8 mouse cellular contexts compared by ENCODE assay signal in the genomic region with DNA sequence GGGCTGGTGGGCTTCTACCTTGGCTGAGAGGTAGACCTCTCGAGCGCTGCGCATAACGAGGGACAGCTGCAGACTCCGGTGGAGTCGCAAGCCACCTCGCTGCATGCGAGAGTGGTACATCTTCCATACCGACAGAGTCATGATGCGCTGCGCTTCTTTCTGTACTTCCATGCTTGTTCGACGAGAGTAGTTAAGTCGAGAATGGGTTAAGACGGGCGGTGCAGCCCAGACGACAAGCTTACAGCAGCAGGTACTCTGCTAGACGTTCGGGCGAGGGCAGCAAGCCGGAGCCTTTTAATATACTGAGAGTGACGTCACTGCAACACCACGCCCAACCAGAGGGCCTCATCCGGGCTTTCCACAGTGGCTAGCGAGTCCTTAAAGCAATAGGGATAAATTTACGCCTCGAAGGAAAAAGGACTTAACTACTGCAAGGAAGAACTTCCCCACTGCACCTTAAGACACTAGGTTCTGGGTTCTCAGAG. TPM values are rescaled to one million over a fixed set of nuclear protein-coding genes. Genes with fewer than 3 reads are reported as not detected.
DNase-seq lines count a peak whose midpoint lies in the region; ATAC-seq and TF ChIP-seq lines count a peak whose summit lies in the region.

A gene (minus strand): TSS at position 272 of the 485 bp plus-strand sequence.

- no peaks in the 10 kb centered on the region for H3K9me3 ChIP-seq in G1E (replicated peaks)
- no peaks in the 10 kb centered on the region for H3K9me3 ChIP-seq in forebrain, embryonic 16.5 days (ENCODE audit: control insufficient read depth, low read length)
- no peaks in the 10 kb centered on the region for H3K9me3 ChIP-seq in neural tube, embryonic 15.5 days (replicated peaks)

- H3K9ac ChIP-seq in forebrain, embryonic 16.5 days (replicated peaks; ENCODE audit: low read depth, low read length): peak within 1 kb of the TSS; percentile 72
- H3K9ac ChIP-seq in neural tube, embryonic 15.5 days (replicated peaks): peak within 1 kb of the TSS; percentile 81

- peak within 1 kb of the TSS; percentile 83 for H3K4me3 ChIP-seq in G1E (ENCODE audit: low read depth, low read length)
- peak within 1 kb of the TSS; percentile 69 for H3K4me3 ChIP-seq in forebrain, embryonic 16.5 days (replicated peaks; ENCODE audit: low read length)
- peak within 1 kb of the TSS; percentile 85 for H3K4me3 ChIP-seq in layer of hippocampus, adult 2 months
- H3K4me3 ChIP-seq in lung, adult 2 months (replicated peaks; ENCODE audit: extremely low read depth, low read depth, low read length): peak within 1 kb of the TSS; percentile 98
- H3K4me3 ChIP-seq in neural tube, embryonic 15.5 days (replicated peaks): peak within 1 kb of the TSS; percentile 66

- ATAC-seq in G1E (ENCODE audit: extremely low read depth, insufficient number of reproducible peaks, low FRiP score, poor library complexity, severe bottlenecking): peak; percentile 46
- peak; percentile 81 for ATAC-seq in forebrain, embryonic 16.5 days
- ATAC-seq in neural tube, embryonic 15.5 days (ENCODE audit: low FRiP score): peak; percentile 80

- TF ChIP-seq CTCF in G1E (IDR thresholded peaks at IDR 0.05; ENCODE audit: low read depth, low read length): no peak
- TF ChIP-seq CTCF in layer of hippocampus, adult 2 months (conservative IDR thresholded peaks at IDR 0.05): peak; percentile 34
- TF ChIP-seq CTCF in lung, adult 2 months (IDR thresholded peaks at IDR 0.05; ENCODE audit: insufficient read depth, low read length): no peak

- DNase-seq in G1E (ENCODE audit: low spot score): peak; percentile 89
- DNase-seq in cerebellum, adult 18-20 months: peak; percentile 93 to 94
- DNase-seq in heart, postnatal 36 days: peak; percentile 96 to 98
- DNase-seq in layer of hippocampus, adult 2 months (ENCODE audit: low spot score in 2 of 2): peak; percentile 89 to 93
- DNase-seq in lung, adult 2 months: peak; percentile 95
- peak; percentile 93 for DNase-seq in testis, postnatal 10 days (ENCODE audit: low spot score)

- H3K4me1 ChIP-seq in G1E (ENCODE audit: insufficient read depth, low read depth, low read length): peaks cover 54% of the 10 kb centered on the region
- H3K4me1 ChIP-seq in forebrain, embryonic 16.5 days (replicated peaks; ENCODE audit: control insufficient read depth, insufficient read depth, low read length): peaks cover 52% of the 10 kb centered on the region
- peaks cover 11% of the 10 kb centered on the region for H3K4me1 ChIP-seq in lung, adult 2 months (ENCODE audit: control insufficient read depth, insufficient read depth, low read length)
- peaks cover 55% of the 10 kb centered on the region for H3K4me1 ChIP-seq in neural tube, embryonic 15.5 days

- H3K4me2 ChIP-seq in forebrain, embryonic 16.5 days (ENCODE audit: low read length): peak within 1 kb of the TSS; percentile 94
- H3K4me2 ChIP-seq in neural tube, embryonic 15.5 days: peak within 1 kb of the TSS; percentile 73

- peaks cover 27% of the 10 kb centered on the region for H3K36me3 ChIP-seq in G1E (replicated peaks)
- no peaks in the 10 kb centered on the region for H3K36me3 ChIP-seq in forebrain, embryonic 16.5 days (ENCODE audit: control insufficient read depth, insufficient read depth)
- H3K36me3 ChIP-seq in neural tube, embryonic 15.5 days: no peaks in the 10 kb centered on the region

- H3K27me3 ChIP-seq in G1E (ENCODE audit: insufficient read depth, low read length): no peaks in the 10 kb centered on the region
- no peaks in the 10 kb centered on the region for H3K27me3 ChIP-seq in forebrain, embryonic 16.5 days (replicated peaks; ENCODE audit: control insufficient read depth, insufficient read depth, low read length)
- H3K27me3 ChIP-seq in neural tube, embryonic 15.5 days (replicated peaks): no peaks in the 10 kb centered on the region

- intact Hi-C loops in heart, postnatal 36 days (cut with DNase I): loop anchor here (5.0 kb wide), 2 partner anchors 315 to 460 kb away; a partner anchor contains a TSS

- peak; percentile 100 for TF ChIP-seq POLR2A in lung, adult 2 months (IDR thresholded peaks at IDR 0.05; ENCODE audit: borderline replicate concordance, extremely low read depth, low read depth, low read length)

- peak within 1 kb of the TSS; percentile 90 for H3K27ac ChIP-seq in forebrain, embryonic 16.5 days (ENCODE audit: low read length)
- peak within 1 kb of the TSS; percentile 89 for H3K27ac ChIP-seq in layer of hippocampus, adult 2 months
- H3K27ac ChIP-seq in neural tube, embryonic 15.5 days (replicated peaks): peak within 1 kb of the TSS; percentile 91

- WGBS in forebrain, embryonic 16.5 days: under 1% methylated on average over 27 of the region's 27 CpGs
- WGBS in lung, adult 2 months: under 1% methylated on average over 27 of the region's 27 CpGs
- under 1% methylated on average over 27 of the region's 27 CpGs for WGBS in neural tube, embryonic 15.5 days

RNA-seq across cellular contexts. Expression of the gene that starts here (rescaled TPM):
- total RNA-seq in G1E (2014; fragmentation: Nextera tagmentation) (60.5 and 64.9 TPM in 2 replicates), G1E (2017) (43.1 and 48.5 TPM in 2 replicates)
- polyA plus RNA-seq in G1E (2012): 112 and 119 TPM in 2 replicates
- polyA plus RNA-seq in forebrain, embryonic 16.5 days (2015; fragmentation: Nextera tagmentation; extraction: Ambion mirVana): 22.5 and 25.5 TPM in 2 replicates
- 10 to 100 TPM; 12.6 to 16.5 TPM for total RNA-seq in heart, postnatal 36 days (2021)
- 1 to 10 TPM; 5.1 to 7.2 TPM for total RNA-seq in layer of hippocampus, adult 2 months (2021)
- polyA plus RNA-seq in lung, adult 2 months (2012; rRNA removed): 34.6 and 47.1 TPM in 2 replicates
- polyA plus RNA-seq in neural tube, embryonic 15.5 days (2015; fragmentation: Nextera tagmentation; extraction: Ambion mirVana): 20.3 and 33.1 TPM in 2 replicates

Comparison
In these comparisons a context has a peak if more than half of its experiments do, and no peak if none do; other contexts are left out.
1. Peak in every context shown above with its lines: DNase-seq, ATAC-seq, H3K4me3 ChIP-seq and H3K27ac ChIP-seq.